Mouse (Mus musculus) kidney, embryonic 16.5 days (tissue): Measurements from ENCODE around the gene Speg. TPM values are rescaled to one million over a fixed set of nuclear protein-coding genes. Genes with fewer than 3 reads are reported as not detected.

Experiments used
- ATAC-seq: fragments of 200-750 bp; cut with Nextera tagmentation; 2 replicates; pipeline ENCODE4 v1.8.0; 2017; ENCODE audit warnings: moderate TSS enrichment; ENCODE audit not compliant: low FRiP score, low TSS enrichment
- H3K27ac ChIP-seq: fragments of 300-500 bp; sonication (generic); 2 replicates; pipeline ENCODE4 v1.5.1; 2014; ENCODE audit warnings: low read length
- H3K27me3 ChIP-seq: fragments of 300-500 bp; sonication (generic); 2 replicates; pipeline ENCODE4 v1.6.1; 2014; ENCODE audit warnings: low read length, control low read depth, mixed read lengths; ENCODE audit not compliant: insufficient read depth
- H3K36me3 ChIP-seq: fragments of 300-500 bp; sonication (generic); 2 replicates; pipeline ENCODE4 v1.6.1; 2014; ENCODE audit warnings: low read length, control low read depth, mixed read lengths; ENCODE audit not compliant: insufficient read depth
- H3K4me1 ChIP-seq: fragments of 300-500 bp; sonication (generic); 2 replicates; pipeline ENCODE4 v1.6.1; 2014; ENCODE audit warnings: low read length, control low read depth, mixed read lengths; ENCODE audit not compliant: insufficient read depth
- H3K4me2 ChIP-seq: fragments of 300-500 bp; sonication (generic); replicated peaks from 2 replicates; pipeline ENCODE4 v1.6.1; 2014; ENCODE audit warnings: low read depth, low read length
- H3K4me3 ChIP-seq: fragments of 300-500 bp; sonication (generic); 2 replicates; pipeline ENCODE4 v1.5.1; 2014; ENCODE audit warnings: mild to moderate bottlenecking, low read length
- H3K9ac ChIP-seq: fragments of 300-500 bp; sonication (generic); replicated peaks from 2 replicates; pipeline ENCODE4 v1.6.1; 2014; ENCODE audit warnings: low read length
- H3K9me3 ChIP-seq: fragments of 300-500 bp; sonication (generic); 2 replicates; pipeline ENCODE4 v1.6.1; 2016; ENCODE audit warnings: low read length, control low read depth
- WGBS: fragments of 180-500 bp; shearing (Covaris S2); extraction: QIAGEN DNeasy Blood & Tissue Kit; methylation state at CpG from one replicate; pipeline ENCODE4 v1.1.7; 2014; 5-methylcytosine and 5-hydroxymethylcytosine counted together
- polyA plus RNA-seq: library from polyadenylated mRNA; unstranded; fragments of >200 nt; fragmentation: Nextera tagmentation; extraction: Ambion mirVana; gene quantifications from 2 replicates; pipeline ENCODE4 v1.2.1, GENCODE M21; 2015

Gene Speg
- polyA plus RNA-seq, 1 experiment from 2014 or later, result 61.4 TPM

GRCm38 (mm10) chr1:75361750-75362149 is 13.3 kb upstream of the Speg start:
- Histone ChIP-seq H3K9ac (no peak overlapping the region), H3K4me1 (peaks cover 39% of the 10 kb centered on the region), H3K27ac (no peak overlapping the region), H3K27me3 (peaks cover 27% of the 10 kb centered on the region; the same call in 1 of the 2 replicates), H3K36me3 (no peaks in the 10 kb centered on the region), H3K9me3 (no peaks in the 10 kb centered on the region), H3K4me2 (peak overlapping the region; percentile 13; the same call in 1 of the 2 replicates), H3K4me3 (no peak overlapping the region)
- 32% methylated on average over 4 of the region's 4 CpGs for WGBS
- ATAC-seq, result no peak

GRCm38 (mm10) chr1:75363868-75364267 is 11.2 kb upstream of the Speg start:
- peaks cover 29% of the 10 kb centered on the region for H3K4me1 ChIP-seq
- H3K27ac ChIP-seq, result no peak overlapping the region
- no peak for ATAC-seq
- no peaks in the 10 kb centered on the region for H3K9me3 ChIP-seq
- no peak overlapping the region for H3K4me3 ChIP-seq
- peaks cover 20% of the 10 kb centered on the region; the same call in 1 of the 2 replicates for H3K27me3 ChIP-seq
- WGBS, result 91% methylated on average over 3 of the region's 3 CpGs
- H3K9ac ChIP-seq, result no peak overlapping the region
- no peak overlapping the region for H3K4me2 ChIP-seq
- no peaks in the 10 kb centered on the region for H3K36me3 ChIP-seq

- ATAC-seq, result no peak
- H3K4me1 ChIP-seq, result peaks cover 26% of the 10 kb centered on the region
- H3K9me3 ChIP-seq, result no peaks in the 10 kb centered on the region
- H3K27ac ChIP-seq, result no peak overlapping the region
- no peak overlapping the region for H3K4me2 ChIP-seq
- no peak overlapping the region for H3K9ac ChIP-seq
- H3K36me3 ChIP-seq, result no peaks in the 10 kb centered on the region
- H3K27me3 ChIP-seq, result peaks cover 10% of the 10 kb centered on the region; the same call in 1 of the 2 replicates
- no peak overlapping the region for H3K4me3 ChIP-seq
- 84% methylated on average over 14 of the region's 14 CpGs for WGBS
These were observed 9.5 kb upstream of the Speg start for GRCm38 (mm10) chr1:75365510-75366137.

- H3K9ac ChIP-seq, result no peak overlapping the region
- H3K9me3 ChIP-seq, result no peaks in the 10 kb centered on the region
- no peak overlapping the region for H3K27ac ChIP-seq
- WGBS, result 24% methylated on average over 25 of the region's 25 CpGs
- H3K36me3 ChIP-seq, result no peaks in the 10 kb centered on the region
- no peak overlapping the region for H3K4me3 ChIP-seq
- ATAC-seq, result peak; percentile 43; the same call in 1 of the 2 replicates
- H3K4me1 ChIP-seq, result peaks cover 14% of the 10 kb centered on the region
- H3K4me2 ChIP-seq, result peak overlapping the region; percentile 41
- peaks cover 8% of the 10 kb centered on the region; the same call in 1 of the 2 replicates for H3K27me3 ChIP-seq
These were observed 5.6 kb upstream of the Speg start for GRCm38 (mm10) chr1:75369360-75369983.

- 0 out of 2 replicates have a peak overlapping the region, but pooled peaks have one; percentile 19 for H3K9ac ChIP-seq
- peaks cover 20% of the 10 kb centered on the region for H3K4me1 ChIP-seq
- no peaks in the 10 kb centered on the region for H3K36me3 ChIP-seq
- H3K9me3 ChIP-seq, result no peaks in the 10 kb centered on the region
- 30% methylated on average over 13 of the region's 13 CpGs for WGBS
- ATAC-seq, result peak; percentile 65
- H3K27me3 ChIP-seq, result peaks cover 10% of the 10 kb centered on the region; the same call in 1 of the 2 replicates
- H3K4me3 ChIP-seq, result no peak overlapping the region
- H3K27ac ChIP-seq, result peak overlapping the region; percentile 48; the same call in 1 of the 2 replicates
- H3K4me2 ChIP-seq, result no peak overlapping the region; the same call in 1 of the 2 replicates
These were observed 5.0 kb upstream of the Speg start for GRCm38 (mm10) chr1:75369984-75370660.

- no peak for ATAC-seq
- Histone ChIP-seq H3K27me3 (peaks cover 23% of the 10 kb centered on the region; the same call in 1 of the 2 replicates), H3K9ac (no peak overlapping the region), H3K4me3 (no peak overlapping the region), H3K4me1 (peaks cover 29% of the 10 kb centered on the region), H3K27ac (no peak overlapping the region), H3K9me3 (no peaks in the 10 kb centered on the region), H3K4me2 (no peak overlapping the region), H3K36me3 (no peaks in the 10 kb centered on the region)
- WGBS, result 59% methylated on average over 13 of the region's 13 CpGs
These were observed 3.6 kb upstream of the Speg start for GRCm38 (mm10) chr1:75371317-75372095.

- 80% methylated on average over 3 of the region's 3 CpGs for WGBS
These were observed 2.6 kb upstream of the Speg start for GRCm38 (mm10) chr1:75372450-75372849.

GRCm38 (mm10) chr1:75373276-75373675 is 1.8 kb upstream of the Speg start:
- ATAC-seq, result no peak

More at GRCm38 (mm10) chr1:75372450-75372849, 2.6 kb upstream of the Speg start:
- no peak for ATAC-seq
- Histone ChIP-seq H3K27me3 (peaks cover 27% of the 10 kb centered on the region; the same call in 1 of the 2 replicates), H3K9me3 (no peaks in the 10 kb centered on the region), H3K4me3 (no peak overlapping the region), H3K36me3 (no peaks in the 10 kb centered on the region), H3K4me2 (no peak overlapping the region), H3K9ac (no peak overlapping the region), H3K27ac (no peak overlapping the region), H3K4me1 (peaks cover 29% of the 10 kb centered on the region)

GRCm38 (mm10) chr1:75379196-75379595 is 4.1 kb downstream of the Speg start:
- Histone ChIP-seq H3K36me3 (no peaks in the 10 kb centered on the region), H3K27me3 (peaks cover 23% of the 10 kb centered on the region)
- no peak for ATAC-seq

More at GRCm38 (mm10) chr1:75373276-75373675, 1.8 kb upstream of the Speg start:
- no peak overlapping the region for H3K27ac ChIP-seq
- peaks cover 28% of the 10 kb centered on the region; the same call in 1 of the 2 replicates for H3K27me3 ChIP-seq
- 81% methylated on average over 3 of the region's 3 CpGs for WGBS
- no peak overlapping the region for H3K9ac ChIP-seq
- H3K9me3 ChIP-seq, result no peaks in the 10 kb centered on the region
- H3K4me2 ChIP-seq, result no peak overlapping the region
- peaks cover 29% of the 10 kb centered on the region for H3K4me1 ChIP-seq
- H3K4me3 ChIP-seq, result no peak overlapping the region
- no peaks in the 10 kb centered on the region for H3K36me3 ChIP-seq

More at GRCm38 (mm10) chr1:75379196-75379595, 4.1 kb downstream of the Speg start:
- Histone ChIP-seq H3K4me2 (no peak overlapping the region), H3K9me3 (no peaks in the 10 kb centered on the region), H3K9ac (no peak overlapping the region), H3K4me1 (peaks cover 33% of the 10 kb centered on the region), H3K27ac (no peak overlapping the region), H3K4me3 (no peak overlapping the region)
- WGBS, result 70% methylated on average over 2 of the region's 2 CpGs
